ENCODE assay signal across 8 mouse cellular contexts in the genomic region with DNA sequence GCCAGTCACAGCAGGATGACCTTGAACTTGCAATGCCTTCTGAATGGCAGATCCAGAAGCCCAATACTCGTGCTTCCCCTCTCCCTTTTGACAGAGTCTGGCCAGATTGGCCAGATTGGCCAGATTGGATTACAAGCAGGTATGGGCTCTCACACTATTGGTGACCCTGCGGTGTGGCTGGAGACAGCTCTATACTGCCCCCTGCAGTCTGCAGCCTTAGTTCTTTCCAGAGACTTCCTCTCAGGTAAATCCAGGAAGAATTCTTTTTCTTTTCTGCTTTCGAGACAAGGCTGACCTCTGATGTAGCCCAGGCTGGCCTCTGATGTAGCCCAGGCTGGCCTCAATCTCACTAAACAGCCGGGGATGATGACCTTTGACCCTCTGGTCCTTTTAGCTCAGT. TPM values are rescaled to one million over a fixed set of nuclear protein-coding genes. Genes with fewer than 3 reads are reported as not detected.
A peak's percentile ranks its signal among the peaks of the same experiment; 100 is the strongest.
DNase-seq lines count a peak whose midpoint lies in the region; ATAC-seq and TF ChIP-seq lines count a peak whose summit lies in the region.

No protein-coding gene starts in this region.

- no peak overlapping the region for H3K9ac ChIP-seq in hindbrain, embryonic 14.5 days
- H3K9ac ChIP-seq in hindbrain, embryonic 13.5 days = no peak overlapping the region
- no peak overlapping the region for H3K9ac ChIP-seq in heart, postnatal 0 days (replicated peaks; ENCODE audit: low read depth, low read length)

- peak; percentile 79 for DNase-seq in hindbrain, embryonic 14.5 days (ENCODE audit: low spot score)
- peak; percentile 14 for DNase-seq in MEL-GATA-1-ER (ENCODE audit: extremely low read depth, low read depth)
- peak; percentile 91 to 94 for DNase-seq in cerebellum, postnatal 14 days
- DNase-seq in heart, postnatal 0 days (ENCODE audit: low spot score) = peak; percentile 56
- DNase-seq in limb, embryonic 10.5 days (ENCODE audit: low spot score) = peak; percentile 75
- DNase-seq in right cerebral cortex, postnatal 10 days (ENCODE audit: low spot score in 2 of 2) = peak; percentile 56 to 73
- peak; percentile 69 to 78 for DNase-seq in urinary bladder, postnatal 36 days (ENCODE audit: low spot score in 2 of 2)

- no peak overlapping the region for H3K27ac ChIP-seq in hindbrain, embryonic 14.5 days
- H3K27ac ChIP-seq in hindbrain, embryonic 13.5 days = no peak overlapping the region
- no peak overlapping the region for H3K27ac ChIP-seq in heart, postnatal 0 days (ENCODE audit: low read depth)
- no peak overlapping the region for H3K27ac ChIP-seq in limb, embryonic 10.5 days

- peak; percentile 72 for TF ChIP-seq CTCF in heart, postnatal 0 days (IDR thresholded peaks at IDR 0.05; ENCODE audit: low read depth)

- H3K4me1 ChIP-seq in hindbrain, embryonic 14.5 days (replicated peaks; ENCODE audit: control insufficient read depth, insufficient read depth, low read length) = peaks cover 12% of the 10 kb centered on the region
- H3K4me1 ChIP-seq in hindbrain, embryonic 13.5 days (replicated peaks) = peaks cover 15% of the 10 kb centered on the region
- peaks cover 12% of the 10 kb centered on the region for H3K4me1 ChIP-seq in heart, postnatal 0 days (ENCODE audit: control insufficient read depth, insufficient read depth)
- peaks cover 12% of the 10 kb centered on the region for H3K4me1 ChIP-seq in limb, embryonic 10.5 days

- no peak overlapping the region for H3K4me3 ChIP-seq in hindbrain, embryonic 14.5 days (replicated peaks; ENCODE audit: low read length)
- no peak overlapping the region for H3K4me3 ChIP-seq in hindbrain, embryonic 13.5 days
- H3K4me3 ChIP-seq in heart, postnatal 0 days (ENCODE audit: low read depth, low read length) = no peak overlapping the region
- no peak overlapping the region for H3K4me3 ChIP-seq in limb, embryonic 10.5 days

- H3K4me2 ChIP-seq in hindbrain, embryonic 14.5 days (replicated peaks) = no peak overlapping the region
- no peak overlapping the region for H3K4me2 ChIP-seq in hindbrain, embryonic 13.5 days
- no peak overlapping the region for H3K4me2 ChIP-seq in heart, postnatal 0 days (ENCODE audit: low read depth, low read length)

- no peak for ATAC-seq in hindbrain, embryonic 14.5 days (ENCODE audit: low FRiP score)
- no peak for ATAC-seq in hindbrain, embryonic 13.5 days (ENCODE audit: low FRiP score)
- ATAC-seq in heart, postnatal 0 days (ENCODE audit: insufficient read depth, low read depth) = no peak

- no peaks in the 10 kb centered on the region for H3K9me3 ChIP-seq in hindbrain, embryonic 14.5 days (ENCODE audit: control insufficient read depth, low read length)
- no peaks in the 10 kb centered on the region; the same call in 1 of the 2 replicates for H3K9me3 ChIP-seq in hindbrain, embryonic 13.5 days
- H3K9me3 ChIP-seq in heart, postnatal 0 days (replicated peaks; ENCODE audit: control insufficient read depth, low read length) = no peaks in the 10 kb centered on the region
- no peaks in the 10 kb centered on the region for H3K9me3 ChIP-seq in limb, embryonic 10.5 days (replicated peaks)

- WGBS in hindbrain, embryonic 14.5 days = 31% methylated on average over 4 of the region's 4 CpGs
- 46% methylated on average over 4 of the region's 4 CpGs for WGBS in hindbrain, embryonic 13.5 days
- WGBS in heart, postnatal 0 days = 28% methylated on average over 4 of the region's 4 CpGs
- 33% methylated on average over 4 of the region's 4 CpGs for WGBS in limb, embryonic 10.5 days

- TF ChIP-seq EP300 in heart, postnatal 0 days (IDR thresholded peaks at IDR 0.05; ENCODE audit: low read depth) = no peak

- H3K27me3 ChIP-seq in hindbrain, embryonic 14.5 days (ENCODE audit: control insufficient read depth, insufficient read depth, low read length) = no peaks in the 10 kb centered on the region
- no peaks in the 10 kb centered on the region for H3K27me3 ChIP-seq in hindbrain, embryonic 13.5 days
- H3K27me3 ChIP-seq in heart, postnatal 0 days (ENCODE audit: control insufficient read depth, insufficient read depth, low read length) = no peaks in the 10 kb centered on the region
- no peaks in the 10 kb centered on the region for H3K27me3 ChIP-seq in limb, embryonic 10.5 days (ENCODE audit: low read depth, poor library complexity, severe bottlenecking)

- no peaks in the 10 kb centered on the region for H3K36me3 ChIP-seq in hindbrain, embryonic 14.5 days (replicated peaks; ENCODE audit: control insufficient read depth, insufficient read depth)
- no peaks in the 10 kb centered on the region for H3K36me3 ChIP-seq in hindbrain, embryonic 13.5 days
- no peaks in the 10 kb centered on the region for H3K36me3 ChIP-seq in heart, postnatal 0 days (replicated peaks; ENCODE audit: control insufficient read depth, insufficient read depth, low read length)
- H3K36me3 ChIP-seq in limb, embryonic 10.5 days = no peaks in the 10 kb centered on the region

RNA-seq across cellular contexts. Expression of a gene that starts 3.8 kb away (rescaled TPM):
- 17.9 and 22.6 TPM in 2 replicates for polyA plus RNA-seq in hindbrain, embryonic 14.5 days (2014; fragmentation: Nextera tagmentation; extraction: Ambion mirVana)
- 21.2 and 22.7 TPM in 2 replicates for polyA plus RNA-seq in hindbrain, embryonic 13.5 days (2015; fragmentation: Nextera tagmentation; extraction: Ambion mirVana)
- 31.9 and 51.5 TPM in 2 replicates for total RNA-seq in heart, postnatal 0 days (2014; rRNA removed; ENCODE audit: low replicate concordance)
- polyA plus RNA-seq in heart, postnatal 0 days (2015; fragmentation: Nextera tagmentation; extraction: Ambion mirVana) = 9.9 and 10.7 TPM in 2 replicates
- polyA plus RNA-seq in limb, embryonic 10.5 days (2016; fragmentation: Nextera tagmentation; extraction: Ambion mirVana) = 28.2 and 32.0 TPM in 2 replicates

Comparison
In these comparisons a context has a peak if more than half of its experiments do, and no peak if none do; other contexts are left out.
1. DNase-seq: peak in every context shown above with its lines; median percentile 92 in cerebellum, postnatal 14 days; 79 in hindbrain, embryonic 14.5 days; 75 in limb, embryonic 10.5 days; 74 in urinary bladder, postnatal 36 days; 64 in right cerebral cortex, postnatal 10 days; 56 in heart, postnatal 0 days; 14 in MEL-GATA-1-ER.